Mouse (Mus musculus) testis, postnatal 14 days (tissue): ENCODE measurements around the gene Hspb7.

Experiments used
- DNase-seq: peaks from one replicate; pipeline ENCODE4 v3.0.0; 2021; ENCODE audit warnings: low spot score

Hspb7 gene

GRCm38 (mm10) chr4:141445328-141445720 lies 24.7 kb downstream of the Hspb7 start:
- DNase-seq = peak; percentile 16

- DNase-seq = no peak
Observed at GRCm38 (mm10) chr4:141446211-141446610, 25.6 kb downstream of the Hspb7 start.

- no peak for DNase-seq
Observed at GRCm38 (mm10) chr4:141451251-141451650, 30.7 kb downstream of the Hspb7 start.

- no peak for DNase-seq
Observed at GRCm38 (mm10) chr4:141451916-141452450, 31.4 kb downstream of the Hspb7 start.

- DNase-seq = no peak
Observed at GRCm38 (mm10) chr4:141454581-141455350, 34.2 kb downstream of the Hspb7 start.

- no peak for DNase-seq
Observed at GRCm38 (mm10) chr4:141455526-141455925, 34.9 kb downstream of the Hspb7 start.

- DNase-seq = no peak
Observed at GRCm38 (mm10) chr4:141456193-141456938, 35.8 kb downstream of the Hspb7 start.

GRCm38 (mm10) chr4:141458236-141458635 lies 37.7 kb downstream of the Hspb7 start:
- DNase-seq = no peak

- DNase-seq = no peak
Observed at GRCm38 (mm10) chr4:141458888-141459287, 38.3 kb downstream of the Hspb7 start.

GRCm38 (mm10) chr4:141459766-141460165 lies 39.2 kb downstream of the Hspb7 start:
- DNase-seq = no peak

- DNase-seq = peak; percentile 3
Observed at GRCm38 (mm10) chr4:141460481-141460880, 39.9 kb downstream of the Hspb7 start.

GRCm38 (mm10) chr4:141461088-141461487 lies 40.5 kb downstream of the Hspb7 start:
- no peak for DNase-seq

GRCm38 (mm10) chr4:141461576-141461975 lies 41.0 kb downstream of the Hspb7 start:
- DNase-seq = no peak

GRCm38 (mm10) chr4:141463472-141463871 lies 42.9 kb downstream of the Hspb7 start:
- DNase-seq = peak; percentile 39

- DNase-seq = no peak
Observed at GRCm38 (mm10) chr4:141464722-141465121, 44.1 kb downstream of the Hspb7 start.

GRCm38 (mm10) chr4:141465512-141466288 lies 45.1 kb downstream of the Hspb7 start:
- DNase-seq = no peak

GRCm38 (mm10) chr4:141466289-141466795 lies 45.8 kb downstream of the Hspb7 start:
- DNase-seq = no peak

- no peak for DNase-seq
Observed at GRCm38 (mm10) chr4:141466844-141467580, 46.4 kb downstream of the Hspb7 start.

- DNase-seq = no peak
Observed at GRCm38 (mm10) chr4:141467581-141467927, 47.0 kb downstream of the Hspb7 start.

- no peak for DNase-seq
Observed at GRCm38 (mm10) chr4:141468576-141468975, 48.0 kb downstream of the Hspb7 start.

- DNase-seq = no peak
Observed at GRCm38 (mm10) chr4:141469343-141469742, 48.8 kb downstream of the Hspb7 start.
